Mouse (Mus musculus) gonadal fat pad, adult 2 months (tissue): ENCODE measurements around the gene Sfswap. TPM values are rescaled to one million over a fixed set of nuclear protein-coding genes. Genes with fewer than 3 reads are reported as not detected.
A peak's percentile ranks its signal among the peaks of the same experiment; 100 is the strongest.

Experiments used
- DNase-seq: peaks from one replicate; pipeline ENCODE4 v3.0.0-alpha.2; 2012; ENCODE audit warnings: low read depth
- polyA plus RNA-seq: library from polyadenylated mRNA; depleted of rRNA; stranded (reverse); fragments of >200 nt; gene quantifications from 2 replicates; pipeline ENCODE4 v1.2.3, GENCODE M21; 2012

The Sfswap gene
- polyA plus RNA-seq, 1 experiment, result 57.0 TPM

- no peak for DNase-seq
These were observed 28.6 kb downstream of the Sfswap start for GRCm38 (mm10) chr5:129529571-129529970.

DNA sequence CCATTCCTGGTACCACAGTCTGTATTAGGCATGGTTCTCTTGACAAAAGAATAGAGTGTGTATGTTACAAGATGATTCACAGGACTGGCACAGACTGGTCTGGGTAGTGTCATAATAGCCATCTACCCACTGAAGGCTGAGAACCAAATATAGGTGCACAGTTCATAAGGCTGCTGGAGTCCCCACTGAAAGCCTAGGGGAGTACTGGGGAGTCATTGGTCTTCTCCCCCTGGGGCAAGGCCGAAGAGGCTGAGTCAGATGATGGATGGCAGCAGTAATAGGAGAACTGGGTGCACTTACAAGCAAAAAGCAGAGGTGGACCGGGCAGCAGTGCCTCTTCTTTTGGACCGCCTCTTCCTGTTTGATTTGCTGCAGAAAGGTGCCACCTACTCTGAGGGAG is 32.7 kb downstream of the Sfswap start:
- no peak for DNase-seq

DNA sequence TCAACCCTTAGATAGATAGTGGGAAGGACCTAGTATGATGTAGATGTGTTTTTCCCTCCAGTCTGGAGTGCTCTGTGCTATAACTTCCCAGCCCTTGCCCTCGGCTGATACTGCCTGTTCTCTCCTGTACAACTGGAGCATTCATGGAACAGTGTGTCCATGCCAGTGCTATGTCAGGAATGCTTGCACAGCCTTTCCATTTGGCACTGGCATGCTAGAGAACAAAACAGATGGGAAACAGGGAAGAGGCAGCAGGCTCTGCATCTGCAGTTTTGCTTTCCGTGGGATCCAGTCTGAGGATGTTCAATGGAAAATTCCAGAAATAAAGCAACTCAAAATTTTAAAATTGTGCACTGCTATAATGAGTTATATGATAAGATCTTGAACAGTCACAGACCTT is 33.5 kb downstream of the Sfswap start:
- no peak for DNase-seq

- DNase-seq, result no peak
These were observed 34.0 kb downstream of the Sfswap start for GRCm38 (mm10) chr5:129535021-129535420.

GRCm38 (mm10) chr5:129535431-129535830 is 34.4 kb downstream of the Sfswap start:
- no peak for DNase-seq

DNA sequence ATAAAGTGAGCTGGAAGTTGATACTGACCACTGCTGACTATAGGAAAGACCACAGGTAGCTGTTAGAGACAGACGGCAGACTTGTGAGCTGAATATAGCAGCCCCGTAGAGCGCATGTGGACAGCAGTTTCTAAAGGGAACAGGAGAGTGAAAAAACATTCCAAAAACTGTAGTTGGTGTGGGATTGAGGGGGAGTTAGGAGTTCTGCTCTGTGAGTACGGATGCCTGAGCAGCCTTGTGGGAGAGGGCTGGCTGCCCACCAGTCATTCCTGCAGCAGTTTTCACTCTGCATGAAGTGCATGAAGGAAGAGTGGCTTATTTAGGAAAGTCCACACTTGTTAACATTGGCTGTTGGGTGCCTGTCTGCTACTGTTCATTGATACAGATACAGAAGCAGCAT is 37.8 kb downstream of the Sfswap start:
- DNase-seq, result no peak

GRCm38 (mm10) chr5:129542236-129542635 is 41.2 kb downstream of the Sfswap start:
- DNase-seq, result no peak

- no peak for DNase-seq
These were observed 44.8 kb downstream of the Sfswap start for GRCm38 (mm10) chr5:129545787-129546186.

DNA sequence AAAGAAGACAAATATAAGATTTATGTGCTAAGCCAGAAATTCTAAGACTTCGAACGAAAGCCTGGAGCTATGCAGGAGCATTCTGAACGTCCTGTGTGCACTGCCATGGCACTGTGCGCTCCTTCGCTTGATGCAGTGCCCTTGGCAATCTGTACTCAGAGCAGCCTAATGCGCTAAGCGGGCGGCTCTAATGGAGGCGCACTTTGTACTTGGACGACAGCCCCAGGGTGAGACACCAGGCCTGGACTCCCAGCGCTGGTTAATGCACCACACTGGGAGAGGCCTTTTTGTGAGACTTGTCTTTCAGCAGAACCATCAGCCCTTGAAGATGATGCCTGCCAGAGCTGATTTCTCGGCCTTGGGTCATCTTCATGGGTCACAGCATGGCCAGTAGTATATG is 48.7 kb downstream of the Sfswap start:
- no peak for DNase-seq

- no peak for DNase-seq
These were observed 49.8 kb downstream of the Sfswap start for GRCm38 (mm10) chr5:129550790-129551189.

GRCm38 (mm10) chr5:129551991-129552390 is 51.0 kb downstream of the Sfswap start:
- DNase-seq, result no peak

DNA sequence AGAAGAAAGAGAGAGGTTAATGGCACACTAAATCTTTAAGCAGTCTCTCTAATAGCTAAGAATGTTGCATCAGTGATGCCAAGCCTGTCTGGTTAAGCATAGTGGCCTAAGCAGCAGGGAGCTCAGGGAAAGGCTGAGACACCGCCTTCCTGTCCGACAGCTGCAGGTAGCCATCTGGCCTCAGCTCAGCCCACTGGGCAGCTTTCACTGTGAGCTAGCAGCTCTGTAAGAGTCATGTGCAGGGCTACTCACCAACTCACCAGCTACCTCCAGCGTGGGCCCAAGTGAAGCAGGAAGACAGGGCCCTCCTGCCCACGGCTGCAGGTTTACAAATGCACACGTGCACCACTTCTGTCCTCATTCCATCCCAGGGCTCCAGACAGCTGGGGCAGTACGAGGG is 52.6 kb downstream of the Sfswap start:
- DNase-seq, result no peak

DNA sequence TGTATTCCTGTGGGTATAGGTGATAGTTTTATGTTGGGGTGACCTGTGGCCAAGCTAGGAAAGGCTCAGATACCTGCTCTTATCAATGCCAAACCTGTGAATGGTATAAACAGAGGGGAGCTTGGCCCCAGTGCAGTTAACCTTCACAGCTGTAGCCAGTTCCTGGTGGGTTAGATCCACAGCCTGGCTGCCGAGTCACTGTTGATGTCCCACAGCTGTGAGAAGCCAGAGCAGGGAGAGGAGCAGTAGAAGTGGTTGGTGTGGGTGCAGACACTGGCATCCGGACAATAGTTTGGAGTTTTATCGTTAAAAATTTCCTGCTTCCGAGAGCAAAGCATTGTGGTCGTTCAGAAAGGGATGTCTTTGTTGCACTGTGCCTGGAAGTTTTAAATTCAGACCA is 57.6 kb downstream of the Sfswap start:
- no peak for DNase-seq

GRCm38 (mm10) chr5:129559283-129559682 is 58.3 kb downstream of the Sfswap start:
- DNase-seq, result no peak

- no peak for DNase-seq
These were observed 61.3 kb downstream of the Sfswap start for GRCm38 (mm10) chr5:129562342-129562741.

DNA sequence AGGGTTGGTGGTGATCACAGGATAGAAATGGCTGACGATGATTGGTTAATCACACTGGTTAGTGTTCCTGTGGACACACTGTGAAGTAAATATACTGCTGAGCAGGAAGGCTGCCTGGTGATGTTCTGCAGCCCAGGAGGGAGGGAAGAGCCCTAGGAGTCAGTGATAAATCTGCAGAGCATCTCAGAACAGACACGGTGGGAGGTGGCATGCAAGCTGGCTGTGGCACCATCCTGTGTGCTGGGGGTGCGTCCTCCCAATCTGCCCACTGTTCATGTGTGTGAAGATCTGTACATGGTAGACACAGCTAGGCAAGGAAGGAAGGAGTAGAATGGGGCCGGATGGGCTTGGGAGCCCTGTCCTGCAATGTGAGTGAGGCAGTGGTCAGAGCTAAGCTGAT is 67.6 kb downstream of the Sfswap start:
- DNase-seq, result no peak

DNA sequence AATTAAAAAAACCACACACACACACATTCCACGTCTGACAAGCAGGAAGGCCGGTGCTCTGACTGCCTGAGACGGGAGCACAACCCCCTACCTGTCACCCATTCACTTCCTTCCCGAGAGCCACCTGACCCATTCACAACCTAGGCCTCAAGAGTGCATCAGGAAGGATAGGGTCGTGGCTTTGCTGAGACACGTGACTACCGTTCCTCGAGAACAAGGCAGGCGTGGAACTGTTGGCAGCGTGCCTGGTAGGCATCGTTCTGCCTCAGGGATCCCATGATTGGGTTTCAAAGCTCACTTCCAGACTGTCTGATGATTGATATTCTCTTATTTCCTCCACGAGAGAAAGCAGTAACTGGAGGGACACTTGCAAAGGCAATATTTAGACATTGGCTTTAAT is 77.2 kb downstream of the Sfswap start:
- no peak for DNase-seq

DNA sequence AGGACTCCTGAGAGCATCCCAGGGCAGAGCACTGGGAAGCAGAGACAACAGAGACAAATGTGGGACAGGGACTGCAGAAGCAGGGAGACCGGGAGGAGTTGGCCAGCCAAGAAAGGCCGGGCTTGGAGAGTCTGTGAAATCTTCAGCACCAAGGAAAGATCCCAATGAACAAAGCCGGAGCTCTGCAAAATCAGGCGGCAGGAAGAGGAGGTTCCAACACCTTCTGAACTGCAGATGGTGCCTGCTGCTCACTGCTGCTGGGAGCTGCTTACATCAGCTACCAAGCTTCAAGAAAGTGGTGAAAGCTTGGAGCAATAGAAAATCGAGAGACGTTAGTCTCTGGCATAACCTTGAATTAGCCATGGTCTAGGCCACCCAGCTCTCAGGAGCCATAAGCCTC is 79.0 kb downstream of the Sfswap start:
- no peak for DNase-seq

DNA sequence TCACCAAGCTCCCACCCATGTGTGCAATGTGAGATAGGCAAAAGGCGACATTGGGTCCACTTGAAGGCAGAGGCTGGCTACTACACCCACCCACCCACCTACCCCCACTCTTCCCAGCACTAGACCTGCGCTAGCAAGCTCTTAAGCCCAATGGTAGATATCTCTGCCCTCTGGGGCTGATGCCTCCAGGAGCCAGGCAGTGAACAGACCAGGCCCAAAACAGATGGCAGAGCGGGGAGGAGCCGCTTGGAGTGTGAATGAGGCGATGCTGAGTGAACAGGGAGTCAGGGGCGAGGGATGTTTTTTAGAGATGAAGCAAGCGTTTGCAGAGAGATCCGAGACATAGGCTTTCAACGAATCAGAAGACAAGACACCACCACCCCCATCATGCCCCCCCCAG is 79.6 kb downstream of the Sfswap start:
- no peak for DNase-seq

GRCm38 (mm10) chr5:129581015-129581414 is 80.0 kb downstream of the Sfswap start:
- peak; percentile 59 for DNase-seq

- no peak for DNase-seq
These were observed 82.3 kb downstream of the Sfswap start for GRCm38 (mm10) chr5:129583331-129583730.

GRCm38 (mm10) chr5:129583761-129584582 is 83.0 kb downstream of the Sfswap start, which contains the start of gene Mmp17:
TSS of gene Mmp17 (plus strand) at chr5:129584169.
- DNase-seq, result peak; percentile 47

DNA sequence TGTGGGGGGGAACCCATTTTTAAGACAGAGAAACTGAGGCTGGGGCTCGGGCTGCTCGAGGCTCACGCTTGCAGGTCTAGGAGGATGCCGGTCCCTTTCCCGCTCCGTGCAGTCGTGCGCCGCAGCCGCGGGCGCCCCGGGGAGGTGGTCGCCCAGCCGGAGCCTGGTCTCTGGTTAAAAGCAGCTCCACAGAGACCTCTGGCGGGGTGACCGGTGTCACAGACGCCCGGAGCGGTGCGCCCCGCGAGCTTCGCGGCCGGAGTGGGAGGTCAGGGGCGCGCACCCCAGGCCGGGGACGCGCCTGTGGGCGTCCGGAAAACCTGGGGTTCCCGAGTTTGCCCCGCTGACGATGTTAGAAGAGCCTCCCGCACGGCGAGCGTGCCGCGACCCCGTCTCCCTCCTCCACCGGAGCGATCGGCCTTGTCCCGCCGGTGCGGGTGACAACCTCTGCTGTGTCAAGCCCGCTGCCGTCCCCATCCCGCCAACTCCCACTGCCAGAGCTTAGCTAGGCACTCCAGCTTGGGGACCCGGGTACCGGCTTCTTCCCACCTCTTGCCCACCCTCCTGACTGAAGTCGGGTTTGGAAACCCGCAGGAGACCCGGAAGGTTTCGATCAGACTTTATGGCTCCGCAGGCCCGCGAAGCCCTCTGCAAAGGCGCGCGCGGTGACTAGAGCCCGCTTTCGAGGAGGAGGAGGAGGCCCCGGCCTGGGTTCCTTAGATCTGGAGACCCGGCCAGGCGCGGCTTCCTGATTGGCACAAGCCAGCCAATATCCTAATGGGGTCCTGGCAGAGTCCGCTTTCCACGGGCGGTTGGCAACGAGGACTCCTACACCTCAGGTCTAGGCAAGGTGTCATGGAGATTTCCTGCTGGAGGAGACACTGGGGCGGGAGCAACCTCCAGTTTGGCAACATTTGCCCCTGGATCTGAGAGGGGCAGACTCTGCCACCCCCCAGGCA is 83.8 kb downstream of the Sfswap start:
- DNase-seq, result no peak
